Mouse (Mus musculus): ENCODE data around the gene Gm20388.

Gm20388 gene

GRCm38 (mm10) chr8:123786644-123787043 is 3876.0 kb downstream of the Gm20388 start:
- DNase-seq: no peak

DNA sequence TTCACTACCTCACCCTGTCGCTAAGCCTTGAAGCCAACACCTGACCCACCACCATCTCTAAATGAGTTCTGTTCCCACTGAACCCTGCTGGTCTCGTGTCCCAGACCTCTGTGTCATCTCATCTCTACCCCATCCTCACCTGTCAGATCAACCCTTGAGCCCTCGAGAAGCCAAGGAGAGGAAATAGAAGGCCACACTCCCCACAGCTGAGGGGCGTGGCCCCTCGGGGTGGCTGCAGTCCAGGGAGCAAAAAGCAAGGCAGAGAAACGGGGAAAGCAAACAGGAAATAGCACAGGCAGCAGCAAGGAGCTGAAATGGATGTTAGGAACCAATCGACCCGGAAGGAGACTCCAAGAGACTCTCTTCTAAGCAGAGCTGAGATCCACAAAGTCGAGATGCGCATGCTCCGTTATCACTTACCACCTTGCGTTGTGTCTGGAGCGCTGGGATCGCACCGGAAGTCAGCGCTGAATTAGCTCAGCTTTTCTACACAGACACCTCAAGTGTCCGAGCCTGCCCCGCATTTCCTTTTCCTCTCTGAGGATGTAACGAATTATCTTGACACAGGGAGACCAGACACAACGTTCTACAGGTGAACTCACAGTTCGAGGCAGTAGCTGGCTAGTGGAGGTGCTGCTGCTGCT is 3876.7 kb downstream of the Gm20388 start:
- DNase-seq: no peak

DNA sequence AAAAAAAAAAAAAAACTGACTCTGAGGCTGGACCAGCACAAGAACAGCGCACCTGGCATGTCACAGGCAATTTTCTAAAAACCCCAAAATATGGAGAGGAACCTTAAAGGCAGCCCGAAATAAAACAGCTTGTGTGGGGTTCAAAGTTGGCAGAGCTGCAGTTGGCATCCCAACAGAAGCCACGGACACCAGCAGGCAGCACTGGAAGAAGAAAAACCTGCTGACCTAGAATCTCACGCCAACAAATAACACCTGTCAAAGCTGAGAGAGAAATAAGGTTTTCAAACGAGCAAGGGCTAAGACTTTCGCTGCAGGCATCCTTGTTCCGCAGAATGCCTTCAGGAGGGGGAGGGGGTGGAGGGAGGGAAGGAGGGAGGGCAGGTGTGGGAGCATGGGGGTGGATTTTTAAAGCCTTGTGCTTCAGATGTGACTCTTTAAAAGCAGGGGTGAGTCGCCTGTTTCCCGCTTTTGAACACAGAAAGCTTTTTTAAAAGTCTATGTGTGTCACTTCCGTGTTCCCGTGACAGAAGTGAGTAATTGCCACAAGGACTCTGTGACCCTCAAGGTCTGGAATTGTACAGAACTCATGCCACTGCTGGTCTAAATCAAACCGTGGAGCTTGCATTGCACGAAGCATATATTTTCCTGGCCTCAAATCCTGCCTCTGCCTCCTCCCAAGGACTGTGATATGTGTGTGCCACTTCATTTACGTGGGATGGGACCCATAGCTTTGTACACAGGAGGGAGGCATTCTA is 3878.0 kb downstream of the Gm20388 start:
- no peak for DNase-seq

- DNase-seq: no peak
Observed at GRCm38 (mm10) chr8:123789461-123789860, 3878.8 kb downstream of the Gm20388 start.

DNA sequence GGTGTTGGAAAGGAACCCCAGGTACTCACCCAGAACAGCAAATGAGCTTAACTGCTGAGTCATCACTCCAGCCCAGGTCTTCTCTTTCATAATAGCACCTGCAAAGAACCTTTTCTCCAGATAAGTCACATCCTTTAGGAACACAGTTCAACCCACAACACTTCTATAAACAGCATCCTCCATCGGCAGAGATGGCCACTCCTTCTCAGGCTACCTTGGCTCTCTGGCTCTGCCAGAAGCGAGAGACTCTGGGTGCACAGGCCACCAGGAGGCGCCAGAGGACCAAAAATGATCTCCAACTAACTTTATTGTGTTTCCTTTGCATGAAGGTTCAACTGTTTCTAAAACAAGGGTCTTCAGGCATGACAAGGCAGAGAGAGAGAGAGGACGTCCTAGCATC is 3879.3 kb downstream of the Gm20388 start:
- peak; percentile 75 to 87 for DNase-seq

DNA sequence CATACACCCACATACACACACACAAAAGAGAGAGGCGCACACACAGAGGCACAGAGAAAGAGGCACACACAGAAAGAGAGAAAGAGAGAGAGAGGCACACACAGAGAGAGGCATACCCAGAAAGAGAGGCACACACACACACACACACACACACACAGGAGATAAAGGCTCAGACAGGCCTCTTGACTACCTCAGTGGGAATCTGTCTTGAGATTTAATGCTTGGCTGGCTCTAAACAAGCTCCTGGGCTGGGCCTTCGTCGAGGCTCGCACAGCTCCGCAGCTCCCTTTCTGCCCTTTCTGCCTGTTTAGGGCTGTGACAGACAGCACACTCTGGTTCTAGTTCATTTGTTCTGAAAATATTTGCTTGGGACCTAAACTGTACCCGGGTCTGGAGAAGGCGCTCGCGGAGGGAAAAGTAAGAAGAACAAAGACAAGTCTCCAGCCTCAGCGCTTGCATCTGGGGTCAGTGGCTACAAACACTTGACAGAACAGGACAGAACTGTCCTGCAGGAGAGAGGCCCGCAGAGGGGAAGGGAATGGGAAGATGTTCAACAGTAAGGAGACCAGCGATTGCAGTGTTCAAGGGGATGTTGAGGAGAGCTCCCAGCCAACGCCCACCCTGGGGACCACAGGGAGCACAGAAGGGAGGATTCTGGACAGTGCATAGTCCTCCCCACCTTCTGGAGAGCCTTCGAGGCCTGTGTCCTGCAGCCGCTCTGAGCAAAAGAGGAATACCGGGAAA is 3880.6 kb downstream of the Gm20388 start:
- no peak for DNase-seq

DNA sequence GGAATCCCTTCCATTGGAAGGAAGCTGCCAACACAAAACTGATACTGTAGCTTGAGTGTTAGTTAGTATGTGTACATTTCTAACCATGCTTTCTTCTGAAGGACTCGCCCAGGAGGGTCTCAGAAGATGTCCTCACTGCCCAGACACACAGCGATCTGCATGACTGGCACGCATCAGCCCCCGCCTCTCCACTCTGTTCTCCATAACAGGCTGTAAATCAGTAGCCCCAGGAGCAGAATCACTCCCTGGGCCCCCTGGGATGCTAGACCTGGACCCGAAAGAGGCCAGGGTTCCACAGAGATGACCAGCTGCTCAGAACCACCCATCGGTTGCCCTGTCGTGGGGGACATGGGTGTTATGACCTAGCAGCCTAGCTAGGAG is 3881.2 kb downstream of the Gm20388 start:
- no peak for DNase-seq

DNA sequence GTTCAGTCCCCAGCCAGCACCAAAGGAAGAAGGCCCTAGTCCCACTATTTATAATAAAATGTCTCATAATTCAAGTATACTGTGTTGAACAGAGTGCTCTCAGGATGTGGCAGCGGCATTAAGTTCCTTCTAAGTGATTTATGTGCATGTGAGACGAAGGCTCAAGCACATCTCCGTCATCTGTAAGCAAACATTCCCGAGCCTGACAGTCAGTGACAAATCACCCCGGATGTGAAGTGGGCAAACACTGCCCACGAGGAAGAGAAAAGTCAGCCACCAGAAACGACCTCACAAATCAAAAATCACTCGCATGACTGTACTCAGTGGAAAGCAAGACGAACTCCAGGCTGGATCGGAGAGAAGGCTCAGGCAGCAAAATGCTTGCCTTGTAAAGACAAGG is 3883.3 kb downstream of the Gm20388 start:
- no peak for DNase-seq

DNA sequence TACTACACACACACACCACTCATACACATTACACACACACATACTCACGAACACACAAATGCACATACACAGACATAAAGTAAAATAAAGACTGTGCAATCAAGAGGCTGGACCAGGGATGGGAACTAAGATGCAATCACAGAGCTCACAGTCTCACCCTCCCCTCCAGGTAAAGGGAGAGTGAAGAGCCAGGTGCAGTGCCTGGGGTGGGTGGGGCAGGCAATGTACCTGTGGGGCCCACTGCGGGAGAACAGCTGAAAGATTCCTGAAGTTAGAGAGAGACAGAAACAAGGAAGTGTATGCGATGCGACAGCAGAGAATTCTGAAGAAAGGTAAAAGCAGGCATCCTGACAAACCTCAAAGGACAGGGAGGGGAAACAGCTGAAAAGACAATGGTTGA is 3884.1 kb downstream of the Gm20388 start:
- DNase-seq: no peak

DNA sequence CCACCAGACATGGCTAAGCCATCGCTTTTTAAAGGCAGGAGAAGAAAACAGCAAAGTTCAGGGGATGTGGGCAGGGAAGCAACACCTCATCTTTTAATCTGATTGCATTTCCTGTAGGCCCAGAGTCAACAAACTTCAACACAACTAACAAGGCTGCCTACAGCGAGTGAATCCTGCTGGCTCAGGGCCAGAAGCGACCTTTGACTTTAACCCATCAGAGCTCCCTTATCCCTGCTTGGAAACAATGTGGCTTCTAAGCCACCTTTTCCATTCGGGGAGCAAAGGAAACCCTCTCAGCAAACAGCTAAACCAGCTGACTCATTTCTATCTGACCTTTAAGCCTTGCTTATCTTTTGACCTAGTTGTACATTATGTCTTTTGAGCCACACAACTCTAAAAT is 3886.1 kb downstream of the Gm20388 start:
- DNase-seq: no peak

- DNase-seq: no peak
Observed at GRCm38 (mm10) chr8:123797928-123798327, 3887.3 kb downstream of the Gm20388 start.

- DNase-seq: no peak
Observed at GRCm38 (mm10) chr8:123799434-123799833, 3888.8 kb downstream of the Gm20388 start.

GRCm38 (mm10) chr8:123799885-123800284 is 3889.2 kb downstream of the Gm20388 start:
- no peak for DNase-seq

DNA sequence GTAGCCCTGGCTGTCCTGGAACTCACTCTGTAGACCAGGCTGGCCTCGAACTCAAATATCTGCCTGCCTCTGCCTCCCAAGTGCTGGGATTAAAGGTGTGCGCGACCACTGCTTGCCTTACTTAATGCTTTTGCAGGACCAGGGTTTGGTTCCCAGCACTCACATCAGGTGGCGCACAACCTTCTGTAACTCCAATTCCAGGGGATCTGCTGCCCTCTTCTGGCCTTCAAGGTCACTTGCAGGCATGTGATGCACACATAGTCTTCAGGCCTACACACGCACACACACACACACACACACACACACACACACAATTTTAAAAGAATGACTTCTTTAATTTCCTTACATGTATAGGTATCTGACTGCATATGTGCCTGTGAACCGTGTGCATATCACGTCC is 3890.2 kb downstream of the Gm20388 start:
- DNase-seq: no peak

DNA sequence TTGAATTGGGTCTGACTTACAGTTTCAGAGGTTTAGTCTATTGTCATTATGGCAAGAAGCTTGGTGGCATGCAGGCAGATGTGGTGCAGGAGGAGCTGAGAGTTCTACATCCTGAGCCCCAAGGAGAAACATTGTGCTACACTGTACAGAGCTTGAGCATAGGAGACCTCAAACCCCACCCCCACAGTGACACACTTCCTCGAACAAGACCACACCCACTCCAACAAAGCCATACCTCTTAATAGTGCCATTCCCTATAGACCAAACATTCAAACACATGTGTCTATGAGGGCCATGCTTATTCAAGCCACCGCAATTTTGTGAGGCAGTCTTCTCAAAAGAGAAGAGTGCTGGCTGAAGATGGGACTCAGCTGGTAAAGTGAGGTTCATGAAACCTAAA is 3890.9 kb downstream of the Gm20388 start:
- DNase-seq: no peak

- DNase-seq: no peak
Observed at GRCm38 (mm10) chr8:123803639-123804038, 3893.0 kb downstream of the Gm20388 start.

DNA sequence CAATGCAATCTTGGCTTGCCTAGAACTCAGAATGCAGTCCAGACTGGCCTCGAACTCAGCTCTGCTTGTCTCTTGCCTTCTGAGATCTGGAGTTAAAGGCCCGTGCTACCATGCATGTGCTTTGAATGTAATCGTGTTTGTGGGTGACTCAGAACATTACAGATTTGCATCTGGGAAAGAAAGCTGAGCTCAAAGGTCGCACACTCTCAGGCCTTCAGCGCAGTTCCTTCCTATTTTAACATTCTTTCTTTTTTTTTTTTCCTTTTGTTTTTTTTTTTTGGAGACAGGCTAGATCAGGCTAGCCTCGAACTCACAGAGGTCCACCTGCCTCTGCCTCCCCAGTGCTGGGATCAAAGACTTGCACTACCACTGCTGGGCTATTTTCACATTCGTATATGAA is 3893.9 kb downstream of the Gm20388 start:
- no peak for DNase-seq

- no peak for DNase-seq
Observed at GRCm38 (mm10) chr8:123805209-123805717, 3894.6 kb downstream of the Gm20388 start.

DNA sequence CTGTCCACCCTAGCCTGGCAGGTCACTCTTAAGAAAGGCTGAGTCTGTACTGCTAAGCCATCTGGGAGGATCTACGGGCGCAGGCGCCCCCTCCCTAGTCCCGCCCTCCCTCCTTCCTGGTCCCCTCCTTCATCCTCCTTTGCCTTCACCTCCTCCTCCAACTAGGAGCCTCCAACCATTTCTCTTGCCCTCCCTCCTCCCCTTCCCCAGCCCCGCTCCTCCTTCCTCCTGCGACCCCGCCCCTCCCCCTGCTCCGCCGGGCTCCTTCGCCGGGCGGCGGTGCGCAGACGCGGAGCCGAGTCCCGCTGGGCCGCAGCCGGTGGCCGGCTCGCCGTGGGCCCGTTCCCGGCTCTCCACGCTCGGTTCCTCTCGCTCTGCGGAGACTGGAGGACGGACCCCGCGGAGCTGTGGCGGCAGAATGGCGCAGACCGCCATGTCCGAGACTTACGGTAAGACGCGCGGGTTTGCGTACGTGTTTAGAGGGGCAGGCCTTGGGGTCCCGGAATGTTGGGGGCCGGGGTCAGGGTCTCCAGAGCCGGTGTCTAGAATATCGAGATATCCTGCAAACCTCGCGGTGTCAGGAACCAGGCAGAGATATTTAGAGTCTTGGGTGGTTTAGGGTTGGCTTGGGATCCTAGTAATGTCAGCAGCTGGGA is 3895.2 kb downstream of the Gm20388 start, which contains the start of gene Rab4a:
TSS of gene Rab4a (plus strand) at position 268 of the 656 bp plus-strand sequence.
- peak; percentile 88 to 92 for DNase-seq

- no peak for DNase-seq
Observed at GRCm38 (mm10) chr8:123806374-123806935, 3895.8 kb downstream of the Gm20388 start.

GRCm38 (mm10) chr8:123807024-123807431 is 3896.4 kb downstream of the Gm20388 start:
- peak; percentile 31 to 48 for DNase-seq

GRCm38 (mm10) chr8:123807852-123808573 is 3897.4 kb downstream of the Gm20388 start:
- DNase-seq: no peak
